Mouse (Mus musculus) heart, embryonic 13.5 days (tissue): Measurements from ENCODE around the gene Mpp2. TPM values are rescaled to one million over a fixed set of nuclear protein-coding genes. Genes with fewer than 3 reads are reported as not detected.

Experiments used
- ATAC-seq: fragments of 200-750 bp; cut with Nextera tagmentation; 2 replicates; pipeline ENCODE4 v1.8.0; 2017; ENCODE audit warnings: moderate TSS enrichment; ENCODE audit not compliant: insufficient number of reproducible peaks, low FRiP score, low TSS enrichment; ENCODE audit errors: extremely low read depth
- H3K27ac ChIP-seq: fragments of 300-500 bp; sonication (generic); replicated peaks from 2 replicates; pipeline ENCODE4 v1.5.1; 2015; ENCODE audit warnings: moderate library complexity, mild to moderate bottlenecking, inconsistent platforms
- H3K27me3 ChIP-seq: fragments of 300-500 bp; sonication (generic); replicated peaks from 2 replicates; pipeline ENCODE4 v1.6.1; 2015; ENCODE audit warnings: mild to moderate bottlenecking, inconsistent platforms
- H3K36me3 ChIP-seq: fragments of 300-500 bp; sonication (generic); 2 replicates; pipeline ENCODE4 v1.6.1; 2015; ENCODE audit warnings: mild to moderate bottlenecking, inconsistent platforms
- H3K4me1 ChIP-seq: fragments of 300-500 bp; sonication (generic); 2 replicates; pipeline ENCODE4 v1.6.1; 2015; ENCODE audit warnings: inconsistent platforms
- H3K4me2 ChIP-seq: fragments of 300-500 bp; sonication (generic); 2 replicates; pipeline ENCODE4 v1.6.1; 2015; ENCODE audit warnings: inconsistent platforms, mild to moderate bottlenecking, moderate library complexity
- H3K4me3 ChIP-seq: fragments of 300-500 bp; sonication (generic); 2 replicates; pipeline ENCODE4 v1.5.1; 2015; ENCODE audit warnings: moderate library complexity, mild to moderate bottlenecking, inconsistent platforms
- H3K9ac ChIP-seq: fragments of 300-500 bp; sonication (generic); 2 replicates; pipeline ENCODE4 v1.6.1; 2015; ENCODE audit warnings: inconsistent platforms, mild to moderate bottlenecking, moderate library complexity
- H3K9me3 ChIP-seq: fragments of 300-500 bp; sonication (generic); 2 replicates; pipeline ENCODE4 v1.6.1; 2016; ENCODE audit warnings: inconsistent platforms
- WGBS: fragments of 180-500 bp; shearing (Covaris S2); methylation state at CpG from one replicate; pipeline ENCODE4 v1.1.7; 2015; ENCODE audit warnings: mixed read lengths; 5-methylcytosine and 5-hydroxymethylcytosine counted together
- polyA plus RNA-seq: library from polyadenylated mRNA; unstranded; fragments of >200 nt; fragmentation: Nextera tagmentation; extraction: Ambion mirVana; gene quantifications from 2 replicates; pipeline ENCODE4 v1.2.1, GENCODE M21; 2015

Gene Mpp2
- polyA plus RNA-seq, 1 experiment from 2014 or later = 11.0 TPM

GRCm38 (mm10) chr11:102008954-102009637 lies 79.2 kb downstream of the Mpp2 start:
- H3K27ac ChIP-seq = no peak overlapping the region
- ATAC-seq = peak; percentile 48; the same call in 1 of the 2 replicates

GRCm38 (mm10) chr11:102008372-102008771 lies 79.9 kb downstream of the Mpp2 start:
- H3K4me1 ChIP-seq = 0 out of 2 replicates have a peak, but pooled peaks cover 4% of the 10 kb centered on the region
- peaks cover 18% of the 10 kb centered on the region; the same call in 1 of the 2 replicates for H3K36me3 ChIP-seq
- 0 out of 2 replicates have a peak, but pooled peaks cover 3% of the 10 kb centered on the region for H3K27me3 ChIP-seq
- H3K9me3 ChIP-seq = no peaks in the 10 kb centered on the region
- ATAC-seq = no peak
- H3K4me2 ChIP-seq = no peak overlapping the region
- 83% methylated on average over 8 of the region's 8 CpGs for WGBS
- H3K4me3 ChIP-seq = no peak overlapping the region
- no peak overlapping the region for H3K27ac ChIP-seq
- no peak overlapping the region for H3K9ac ChIP-seq

More at GRCm38 (mm10) chr11:102008954-102009637, 79.2 kb downstream of the Mpp2 start:
- Histone ChIP-seq H3K36me3 (peaks cover 18% of the 10 kb centered on the region; the same call in 1 of the 2 replicates), H3K4me3 (no peak overlapping the region), H3K9ac (no peak overlapping the region), H3K27me3 (0 out of 2 replicates have a peak, but pooled peaks cover 3% of the 10 kb centered on the region), H3K4me1 (0 out of 2 replicates have a peak, but pooled peaks cover 4% of the 10 kb centered on the region), H3K4me2 (no peak overlapping the region), H3K9me3 (no peaks in the 10 kb centered on the region)
- WGBS = 58% methylated on average over 15 of the region's 15 CpGs

Other genes starting within 250 kb of the Mpp2 start
- gene Meox1, start 194.1 kb downstream of the Mpp2 start, polyA plus RNA-seq = 15.6 and 19.4 TPM in 2 replicates
- gene Sost, start 121.5 kb downstream of the Mpp2 start, polyA plus RNA-seq = 0.87 and 1.8 TPM in 2 replicates
- gene Cfap97d1, start 104.2 kb downstream of the Mpp2 start, polyA plus RNA-seq = not detected in 2 replicates
- gene Dusp3, start 101.5 kb downstream of the Mpp2 start, polyA plus RNA-seq = 50.3 and 53.6 TPM in 2 replicates
- 2.9 and 3.8 TPM in 2 replicates for gene Mpp3, start 60.1 kb downstream of the Mpp2 start, polyA plus RNA-seq
- 2.7 and 2.9 TPM in 2 replicates for gene Cd300lg, start 47.0 kb downstream of the Mpp2 start, polyA plus RNA-seq
- not detected in 2 replicates for gene Ppy, start 12.8 kb upstream of the Mpp2 start, polyA plus RNA-seq
- 1.2 TPM in 1 of 2 replicates, not detected in the other for gene Pyy, start 19.3 kb upstream of the Mpp2 start, polyA plus RNA-seq
- gene Nags, start 57.0 kb upstream of the Mpp2 start, polyA plus RNA-seq = 0.33 TPM in 1 of 2 replicates, not detected in the other
- 32.4 and 38.4 TPM in 2 replicates for gene Tmem101, start 67.9 kb upstream of the Mpp2 start, polyA plus RNA-seq
- gene Lsm12, start 96.8 kb upstream of the Mpp2 start, polyA plus RNA-seq = 80.7 and 97.0 TPM in 2 replicates
- gene G6pc3, start 101.1 kb upstream of the Mpp2 start, polyA plus RNA-seq = 25.6 and 29.3 TPM in 2 replicates
- gene Hdac5, start 141.7 kb upstream of the Mpp2 start, polyA plus RNA-seq = 82.9 and 89.4 TPM in 2 replicates
- 12.3 and 13.5 TPM in 2 replicates for gene BC030867, start 160.4 kb upstream of the Mpp2 start, polyA plus RNA-seq
- 0.09 TPM in 1 of 2 replicates, not detected in the other for gene Asb16, start 180.2 kb upstream of the Mpp2 start, polyA plus RNA-seq
- gene Tmub2, start 196.4 kb upstream of the Mpp2 start, polyA plus RNA-seq = 36.8 and 41.2 TPM in 2 replicates
- gene Atxn7l3, start 208.1 kb upstream of the Mpp2 start, polyA plus RNA-seq = 8.5 and 9.2 TPM in 2 replicates
- gene Ubtf, start 231.2 kb upstream of the Mpp2 start, polyA plus RNA-seq = 51.1 and 53.1 TPM in 2 replicates